Mouse (Mus musculus): ENCODE data around the gene Rab6a. TPM values are rescaled to one million over a fixed set of nuclear protein-coding genes. Genes with fewer than 3 reads are reported as not detected.

Rab6a gene
- polyA plus RNA-seq, 1 experiment, result not detected

- H3K4me1 ChIP-seq (ENCODE audit: control insufficient read depth, insufficient read depth, low read length), result no peaks in the 10 kb centered on the region
- WGBS, result under 1% methylated on average over 43 of the region's 43 CpGs
- peak within 1 kb of the TSS; percentile 88 for H3K4me3 ChIP-seq (ENCODE audit: insufficient read depth, low read depth, low read length)
- H3K27ac ChIP-seq (ENCODE audit: insufficient read depth, low read depth, low read length), result peak within 1 kb of the TSS; percentile 93
- TF ChIP-seq CTCF (IDR thresholded peaks at IDR 0.05; ENCODE audit: insufficient read depth, low read depth, low read length) (no peak), POLR2A (IDR thresholded peaks at IDR 0.05; ENCODE audit: insufficient read depth, low read depth, low read length) (no peak)
These were observed 1.0 kb downstream of the Rab6a start, which contains the start of gene Mrpl48 for GRCm38 (mm10) chr7:100608130-100608741. Gene Mrpl48, minus strand, starts transcription at chr7:100608301.

GRCm38 (mm10) chr7:100608910-100609309, 1.7 kb downstream of the Rab6a start:
- TF ChIP-seq POLR2A (IDR thresholded peaks at IDR 0.05; ENCODE audit: insufficient read depth, low read depth, low read length) (no peak), CTCF (IDR thresholded peaks at IDR 0.05; ENCODE audit: insufficient read depth, low read depth, low read length) (no peak)
- no peak overlapping the region; the same call in 1 of the 2 replicates for H3K4me3 ChIP-seq (ENCODE audit: insufficient read depth, low read depth, low read length)
- no peaks in the 10 kb centered on the region for H3K4me1 ChIP-seq (ENCODE audit: control insufficient read depth, insufficient read depth, low read length)
- 21% methylated on average over 4 of the region's 4 CpGs for WGBS
- no peak overlapping the region for H3K27ac ChIP-seq (ENCODE audit: insufficient read depth, low read depth, low read length)

GRCm38 (mm10) chr7:100616121-100616857, 9.1 kb downstream of the Rab6a start:
- no peaks in the 10 kb centered on the region for H3K4me1 ChIP-seq (ENCODE audit: control insufficient read depth, insufficient read depth, low read length)
- no peak for TF ChIP-seq POLR2A (IDR thresholded peaks at IDR 0.05; ENCODE audit: insufficient read depth, low read depth, low read length)
- no peak for TF ChIP-seq CTCF (IDR thresholded peaks at IDR 0.05; ENCODE audit: insufficient read depth, low read depth, low read length)
- no peak overlapping the region for H3K27ac ChIP-seq (ENCODE audit: insufficient read depth, low read depth, low read length)
- H3K4me3 ChIP-seq (ENCODE audit: insufficient read depth, low read depth, low read length), result no peak overlapping the region
- 93% methylated on average over 4 of the region's 4 CpGs for WGBS

GRCm38 (mm10) chr7:100622277-100622676, 15.1 kb downstream of the Rab6a start:
- Histone ChIP-seq H3K4me1 (ENCODE audit: control insufficient read depth, insufficient read depth, low read length) (no peaks in the 10 kb centered on the region), H3K4me3 (ENCODE audit: insufficient read depth, low read depth, low read length) (no peak overlapping the region), H3K27ac (ENCODE audit: insufficient read depth, low read depth, low read length) (no peak overlapping the region)
- TF ChIP-seq CTCF (IDR thresholded peaks at IDR 0.05; ENCODE audit: insufficient read depth, low read depth, low read length) (no peak), POLR2A (IDR thresholded peaks at IDR 0.05; ENCODE audit: insufficient read depth, low read depth, low read length) (no peak)
- 91% methylated on average over 2 of the region's 2 CpGs for WGBS

- no peak overlapping the region for H3K4me3 ChIP-seq (ENCODE audit: insufficient read depth, low read depth, low read length)
- H3K27ac ChIP-seq (ENCODE audit: insufficient read depth, low read depth, low read length), result no peak overlapping the region
- TF ChIP-seq CTCF (IDR thresholded peaks at IDR 0.05; ENCODE audit: insufficient read depth, low read depth, low read length) (no peak), POLR2A (IDR thresholded peaks at IDR 0.05; ENCODE audit: insufficient read depth, low read depth, low read length) (no peak)
- 80% methylated on average over 3 of the region's 3 CpGs for WGBS
- no peaks in the 10 kb centered on the region for H3K4me1 ChIP-seq (ENCODE audit: control insufficient read depth, insufficient read depth, low read length)
These were observed 17.3 kb downstream of the Rab6a start for GRCm38 (mm10) chr7:100624538-100624937.

GRCm38 (mm10) chr7:100637657-100638056, 30.4 kb downstream of the Rab6a start:
- no peaks in the 10 kb centered on the region for H3K4me1 ChIP-seq (ENCODE audit: control insufficient read depth, insufficient read depth, low read length)
- H3K27ac ChIP-seq (ENCODE audit: insufficient read depth, low read depth, low read length), result no peak overlapping the region
- WGBS, result 16% methylated on average over 1 of the region's 1 CpGs
- no peak overlapping the region for H3K4me3 ChIP-seq (ENCODE audit: insufficient read depth, low read depth, low read length)
- TF ChIP-seq CTCF (IDR thresholded peaks at IDR 0.05; ENCODE audit: insufficient read depth, low read depth, low read length) (no peak), POLR2A (IDR thresholded peaks at IDR 0.05; ENCODE audit: insufficient read depth, low read depth, low read length) (no peak)

- 91% methylated on average over 4 of the region's 4 CpGs for WGBS
- Histone ChIP-seq H3K4me1 (ENCODE audit: control insufficient read depth, insufficient read depth, low read length) (no peaks in the 10 kb centered on the region), H3K4me3 (ENCODE audit: insufficient read depth, low read depth, low read length) (no peak overlapping the region), H3K27ac (ENCODE audit: insufficient read depth, low read depth, low read length) (no peak overlapping the region)
- TF ChIP-seq CTCF (IDR thresholded peaks at IDR 0.05; ENCODE audit: insufficient read depth, low read depth, low read length), result no peak
- TF ChIP-seq POLR2A (IDR thresholded peaks at IDR 0.05; ENCODE audit: insufficient read depth, low read depth, low read length), result no peak
These were observed 35.2 kb downstream of the Rab6a start for GRCm38 (mm10) chr7:100642413-100642812.

GRCm38 (mm10) chr7:100645147-100645546, 37.9 kb downstream of the Rab6a start:
- H3K4me3 ChIP-seq (ENCODE audit: insufficient read depth, low read depth, low read length), result no peak overlapping the region
- H3K27ac ChIP-seq (ENCODE audit: insufficient read depth, low read depth, low read length), result no peak overlapping the region
- 42% methylated on average over 3 of the region's 3 CpGs for WGBS
- TF ChIP-seq CTCF (IDR thresholded peaks at IDR 0.05; ENCODE audit: insufficient read depth, low read depth, low read length) (no peak), POLR2A (IDR thresholded peaks at IDR 0.05; ENCODE audit: insufficient read depth, low read depth, low read length) (no peak)
- H3K4me1 ChIP-seq (ENCODE audit: control insufficient read depth, insufficient read depth, low read length), result no peaks in the 10 kb centered on the region

GRCm38 (mm10) chr7:100649095-100649494, 41.9 kb downstream of the Rab6a start:
- Histone ChIP-seq H3K4me1 (ENCODE audit: control insufficient read depth, insufficient read depth, low read length) (peaks cover 3% of the 10 kb centered on the region), H3K4me3 (ENCODE audit: insufficient read depth, low read depth, low read length) (no peak overlapping the region), H3K27ac (ENCODE audit: insufficient read depth, low read depth, low read length) (no peak overlapping the region)
- 84% methylated on average over 4 of the region's 4 CpGs for WGBS
- TF ChIP-seq CTCF (IDR thresholded peaks at IDR 0.05; ENCODE audit: insufficient read depth, low read depth, low read length), result no peak
- no peak for TF ChIP-seq POLR2A (IDR thresholded peaks at IDR 0.05; ENCODE audit: insufficient read depth, low read depth, low read length)

Data from olfactory bulb, adult 2 months (tissue).